Mouse (Mus musculus): ENCODE data around the gene Gprin3.

Gene Gprin3

GRCm38 (mm10) chr6:59425824-59426533, at the start of gene Gprin3:
Gene Gprin3, minus strand, starts transcription at chr6:59426294.
- H3K27me3 ChIP-seq (ENCODE audit: control insufficient read depth, insufficient read depth, low read length, poor library complexity, severe bottlenecking), result no peaks in the 10 kb centered on the region
- peak; percentile 18 for DNase-seq (ENCODE audit: low read depth, low spot score)
- H3K36me3 ChIP-seq (ENCODE audit: control insufficient read depth, insufficient read depth, low read length, poor library complexity, severe bottlenecking), result no peaks in the 10 kb centered on the region

DNA sequence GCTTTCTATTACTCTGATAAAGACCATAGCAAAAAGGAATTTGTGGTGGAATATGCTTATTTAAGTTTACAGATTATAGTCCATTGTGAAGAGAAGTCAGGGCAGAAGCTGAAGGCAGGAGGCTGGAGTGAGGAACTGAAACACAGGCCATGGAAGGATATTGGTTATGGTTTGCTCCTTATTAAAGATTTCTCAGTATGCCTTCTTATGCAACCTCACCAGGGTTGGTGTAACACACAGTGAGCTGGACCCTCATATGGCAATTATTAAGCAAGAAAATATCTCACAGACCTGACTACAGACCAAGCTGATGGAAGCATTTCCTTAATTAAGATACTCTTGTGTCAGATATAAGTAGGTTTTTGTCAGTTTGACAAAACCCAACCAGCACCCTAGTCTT, 32.8 kb upstream of the Gprin3 start:
- no peaks in the 10 kb centered on the region for H3K27me3 ChIP-seq (ENCODE audit: control insufficient read depth, insufficient read depth, low read length, poor library complexity, severe bottlenecking)
- no peak for DNase-seq (ENCODE audit: low read depth, low spot score)
- H3K36me3 ChIP-seq (ENCODE audit: control insufficient read depth, insufficient read depth, low read length, poor library complexity, severe bottlenecking), result no peaks in the 10 kb centered on the region

DNA sequence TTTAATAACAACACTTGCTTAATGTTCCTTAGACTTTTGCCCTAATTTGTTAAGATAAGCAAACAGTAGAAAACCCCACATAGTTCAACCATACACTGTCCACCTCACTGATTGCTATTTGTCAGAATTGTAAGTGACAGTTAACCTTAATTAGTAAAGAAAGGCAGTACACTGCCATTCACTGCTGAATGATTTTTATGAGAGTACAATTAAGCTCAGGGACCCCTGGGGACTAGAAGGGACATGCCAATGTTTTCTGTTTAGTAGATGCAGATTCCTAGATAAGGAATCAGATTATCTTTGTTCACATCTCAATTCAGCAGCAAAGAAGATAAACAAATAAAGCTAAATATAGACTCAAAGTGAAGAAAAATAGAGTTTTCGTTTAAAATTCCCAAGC, 30.0 kb upstream of the Gprin3 start:
- DNase-seq (ENCODE audit: low read depth, low spot score), result no peak

GRCm38 (mm10) chr6:59451348-59451747, 25.3 kb upstream of the Gprin3 start:
- H3K36me3 ChIP-seq (ENCODE audit: control insufficient read depth, insufficient read depth, low read length, poor library complexity, severe bottlenecking), result no peaks in the 10 kb centered on the region
- H3K27me3 ChIP-seq (ENCODE audit: control insufficient read depth, insufficient read depth, low read length, poor library complexity, severe bottlenecking), result no peaks in the 10 kb centered on the region
- no peak for DNase-seq (ENCODE audit: low read depth, low spot score)

More for the DNA sequence above, 30.0 kb upstream of the Gprin3 start:
- no peaks in the 10 kb centered on the region for H3K27me3 ChIP-seq (ENCODE audit: control insufficient read depth, insufficient read depth, low read length, poor library complexity, severe bottlenecking)
- H3K36me3 ChIP-seq (ENCODE audit: control insufficient read depth, insufficient read depth, low read length, poor library complexity, severe bottlenecking), result no peaks in the 10 kb centered on the region

DNA sequence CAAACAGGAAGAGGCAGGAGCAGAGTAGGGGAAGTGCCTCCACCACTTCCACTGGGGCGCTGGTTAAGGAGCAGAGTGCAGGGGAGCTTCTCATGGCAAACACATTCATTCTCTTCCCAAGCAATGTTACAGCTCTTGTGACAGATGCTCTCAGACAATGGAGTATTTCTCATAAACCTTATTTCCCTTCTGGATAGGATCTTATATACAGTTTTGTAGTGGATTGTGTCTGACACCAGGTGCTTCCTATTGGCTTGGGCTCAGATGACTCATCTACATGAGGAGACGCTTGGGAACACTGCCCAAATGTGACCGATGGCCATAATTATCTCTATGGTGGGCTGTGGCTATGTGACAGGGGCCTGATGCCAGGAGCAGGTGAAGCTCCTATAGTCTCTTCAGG, 19.0 kb upstream of the Gprin3 start:
- no peak for DNase-seq (ENCODE audit: low read depth, low spot score)
- Histone ChIP-seq H3K36me3 (ENCODE audit: control insufficient read depth, insufficient read depth, low read length, poor library complexity, severe bottlenecking) (no peaks in the 10 kb centered on the region), H3K27me3 (ENCODE audit: control insufficient read depth, insufficient read depth, low read length, poor library complexity, severe bottlenecking) (no peaks in the 10 kb centered on the region)

GRCm38 (mm10) chr6:59435906-59436305, 9.8 kb upstream of the Gprin3 start:
- no peak for DNase-seq (ENCODE audit: low read depth, low spot score)
- Histone ChIP-seq H3K36me3 (ENCODE audit: control insufficient read depth, insufficient read depth, low read length, poor library complexity, severe bottlenecking) (no peaks in the 10 kb centered on the region), H3K27me3 (ENCODE audit: control insufficient read depth, insufficient read depth, low read length, poor library complexity, severe bottlenecking) (no peaks in the 10 kb centered on the region)

- no peaks in the 10 kb centered on the region for H3K27me3 ChIP-seq (ENCODE audit: control insufficient read depth, insufficient read depth, low read length, poor library complexity, severe bottlenecking)
- no peak for DNase-seq (ENCODE audit: low read depth, low spot score)
- no peaks in the 10 kb centered on the region for H3K36me3 ChIP-seq (ENCODE audit: control insufficient read depth, insufficient read depth, low read length, poor library complexity, severe bottlenecking)
These were observed 7.0 kb upstream of the Gprin3 start for GRCm38 (mm10) chr6:59433116-59433515.

DNA sequence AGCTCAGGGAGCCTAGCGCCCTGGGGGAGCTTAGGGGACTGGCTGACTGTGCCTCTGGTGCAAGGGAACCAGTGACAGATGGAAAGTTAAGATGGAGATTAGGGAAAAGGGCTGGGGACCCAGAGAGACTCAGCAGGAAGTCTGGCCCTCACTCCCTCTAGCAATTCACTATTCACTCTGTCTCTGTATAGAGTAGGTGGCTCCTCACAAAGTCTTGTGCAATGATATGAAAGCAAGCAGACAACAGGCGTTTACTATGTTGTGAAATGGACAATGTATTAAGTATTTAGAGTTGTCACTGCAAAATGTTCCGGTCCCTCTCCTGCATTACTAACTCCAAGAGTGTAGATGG, 416 bp upstream of the Gprin3 start:
- Histone ChIP-seq H3K36me3 (ENCODE audit: control insufficient read depth, insufficient read depth, low read length, poor library complexity, severe bottlenecking) (no peaks in the 10 kb centered on the region), H3K27me3 (ENCODE audit: control insufficient read depth, insufficient read depth, low read length, poor library complexity, severe bottlenecking) (no peaks in the 10 kb centered on the region)
- no peak for DNase-seq (ENCODE audit: low read depth, low spot score)

- no peak for DNase-seq (ENCODE audit: low read depth, low spot score)
- Histone ChIP-seq H3K36me3 (ENCODE audit: control insufficient read depth, insufficient read depth, low read length, poor library complexity, severe bottlenecking) (no peaks in the 10 kb centered on the region), H3K27me3 (ENCODE audit: control insufficient read depth, insufficient read depth, low read length, poor library complexity, severe bottlenecking) (no peaks in the 10 kb centered on the region)
These were observed 988 bp downstream of the Gprin3 start for GRCm38 (mm10) chr6:59424871-59425740.

- H3K27me3 ChIP-seq (ENCODE audit: control insufficient read depth, insufficient read depth, low read length, poor library complexity, severe bottlenecking), result no peaks in the 10 kb centered on the region
- no peak for DNase-seq (ENCODE audit: low read depth, low spot score)
- no peaks in the 10 kb centered on the region for H3K36me3 ChIP-seq (ENCODE audit: control insufficient read depth, insufficient read depth, low read length, poor library complexity, severe bottlenecking)
These were observed 2.3 kb downstream of the Gprin3 start for GRCm38 (mm10) chr6:59423836-59424235.

DNA sequence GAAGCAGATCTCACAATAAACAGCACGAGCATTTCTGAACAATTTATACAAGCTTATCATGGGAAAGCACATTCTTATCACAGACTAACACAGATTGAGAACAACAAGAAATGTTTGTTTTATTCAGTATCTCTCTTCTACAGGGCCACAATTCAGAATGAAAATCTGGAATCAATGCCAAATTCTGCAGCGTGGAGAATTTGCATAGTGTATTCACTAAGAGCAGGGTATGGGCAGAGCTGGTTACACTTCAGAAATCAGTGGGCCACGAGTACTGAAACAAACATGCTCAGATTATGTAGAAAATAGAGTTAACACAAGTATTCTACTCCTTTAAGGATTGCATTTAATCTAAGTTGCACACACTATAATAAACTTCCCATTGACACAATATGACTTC, 6.8 kb downstream of the Gprin3 start:
- Histone ChIP-seq H3K27me3 (ENCODE audit: control insufficient read depth, insufficient read depth, low read length, poor library complexity, severe bottlenecking) (no peaks in the 10 kb centered on the region), H3K36me3 (ENCODE audit: control insufficient read depth, insufficient read depth, low read length, poor library complexity, severe bottlenecking) (no peaks in the 10 kb centered on the region)
- no peak for DNase-seq (ENCODE audit: low read depth, low spot score)

GRCm38 (mm10) chr6:59418659-59419058, 7.4 kb downstream of the Gprin3 start:
- Histone ChIP-seq H3K27me3 (ENCODE audit: control insufficient read depth, insufficient read depth, low read length, poor library complexity, severe bottlenecking) (no peaks in the 10 kb centered on the region), H3K36me3 (ENCODE audit: control insufficient read depth, insufficient read depth, low read length, poor library complexity, severe bottlenecking) (no peaks in the 10 kb centered on the region)
- no peak for DNase-seq (ENCODE audit: low read depth, low spot score)

DNA sequence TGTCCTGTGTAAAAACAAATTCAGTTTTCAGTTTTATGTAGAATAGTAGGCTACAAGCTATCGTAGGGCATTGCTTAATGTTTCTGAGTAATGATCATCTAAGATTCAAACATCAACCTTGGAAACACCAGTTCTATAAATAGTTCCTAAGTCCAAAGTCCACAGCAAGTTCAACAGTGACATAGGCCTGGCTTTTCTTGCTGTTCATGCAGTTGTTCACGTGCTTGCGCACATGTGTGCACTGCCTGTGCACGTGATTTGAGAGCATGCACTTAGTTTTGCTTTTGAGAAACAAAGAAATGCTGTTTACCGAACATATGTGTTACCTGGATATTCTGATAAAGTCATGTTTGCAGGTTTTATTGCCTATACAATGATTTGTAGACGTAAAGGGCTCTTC, 11.3 kb downstream of the Gprin3 start:
- no peaks in the 10 kb centered on the region for H3K36me3 ChIP-seq (ENCODE audit: control insufficient read depth, insufficient read depth, low read length, poor library complexity, severe bottlenecking)
- H3K27me3 ChIP-seq (ENCODE audit: control insufficient read depth, insufficient read depth, low read length, poor library complexity, severe bottlenecking), result no peaks in the 10 kb centered on the region
- no peak for DNase-seq (ENCODE audit: low read depth, low spot score)

GRCm38 (mm10) chr6:59412417-59413346, 13.4 kb downstream of the Gprin3 start:
- Histone ChIP-seq H3K36me3 (ENCODE audit: control insufficient read depth, insufficient read depth, low read length, poor library complexity, severe bottlenecking) (no peaks in the 10 kb centered on the region), H3K27me3 (ENCODE audit: control insufficient read depth, insufficient read depth, low read length, poor library complexity, severe bottlenecking) (no peaks in the 10 kb centered on the region)
- no peak for DNase-seq (ENCODE audit: low read depth, low spot score)
